Mouse (Mus musculus) gastrocnemius, adult 18-20 months (tissue): Measurements from ENCODE around the gene Tgds. TPM values are rescaled to one million over a fixed set of nuclear protein-coding genes. Genes with fewer than 3 reads are reported as not detected.
A peak's percentile ranks its signal among the peaks of the same experiment; 100 is the strongest.
"Not testable (repeated sequence)": the region's sequence is repeated elsewhere in the genome, so short reads cannot be mapped to it uniquely, and the experiment has no call there.

ENCODE experiments used
- DNase-seq: peaks from one replicate; pipeline ENCODE4 v3.0.0; 2021; ENCODE audit warnings: low spot score
- total RNA-seq, 2 experiments: library from RNA; stranded (reverse); gene quantifications; 2 replicates each; pipeline ENCODE4 v1.2.3; 2021

The Tgds gene
- total RNA-seq, 2 experiments from 2014 or later, result 6.0 to 6.2 TPM

DNA sequence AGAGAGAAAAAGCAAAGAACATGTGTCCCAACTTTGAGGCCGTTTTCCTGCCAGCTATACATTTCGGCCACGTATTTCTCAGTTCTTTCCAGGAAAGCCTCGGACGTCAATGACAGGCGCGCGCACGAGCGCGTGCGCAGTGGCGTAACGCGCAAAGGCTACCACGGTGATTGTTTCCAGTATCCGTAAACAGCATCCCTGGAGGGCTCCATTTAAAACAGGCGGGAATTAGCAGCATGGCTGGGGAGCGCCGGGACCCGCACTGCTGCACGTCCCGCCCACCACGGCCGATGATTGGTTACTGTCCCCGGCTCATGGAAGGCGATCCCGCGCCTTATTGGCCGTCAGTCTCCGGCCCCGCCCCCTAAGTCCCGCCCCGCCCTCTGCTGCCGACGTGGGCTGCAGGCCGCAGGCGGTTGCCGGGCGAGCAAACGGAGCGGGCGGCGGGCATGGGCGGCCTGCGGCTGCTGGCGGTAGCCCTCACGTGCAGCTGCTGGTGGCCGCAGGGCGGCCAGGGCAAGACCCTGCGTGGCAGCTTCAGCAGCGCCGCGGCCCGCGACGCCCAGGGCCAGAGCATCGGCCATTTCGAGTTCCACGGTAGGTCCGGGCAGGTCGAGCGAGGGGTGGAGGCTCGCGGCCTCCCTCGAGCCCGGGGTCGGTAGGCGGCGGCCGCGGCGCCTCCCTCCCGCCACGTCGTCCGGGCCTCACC, 4.3 kb upstream of the Tgds start, which contains the start of gene Gpr180:
TSS of gene Gpr180 (plus strand) at position 415 of the 709 bp plus-strand sequence.
- peak; percentile 96 for DNase-seq

DNA sequence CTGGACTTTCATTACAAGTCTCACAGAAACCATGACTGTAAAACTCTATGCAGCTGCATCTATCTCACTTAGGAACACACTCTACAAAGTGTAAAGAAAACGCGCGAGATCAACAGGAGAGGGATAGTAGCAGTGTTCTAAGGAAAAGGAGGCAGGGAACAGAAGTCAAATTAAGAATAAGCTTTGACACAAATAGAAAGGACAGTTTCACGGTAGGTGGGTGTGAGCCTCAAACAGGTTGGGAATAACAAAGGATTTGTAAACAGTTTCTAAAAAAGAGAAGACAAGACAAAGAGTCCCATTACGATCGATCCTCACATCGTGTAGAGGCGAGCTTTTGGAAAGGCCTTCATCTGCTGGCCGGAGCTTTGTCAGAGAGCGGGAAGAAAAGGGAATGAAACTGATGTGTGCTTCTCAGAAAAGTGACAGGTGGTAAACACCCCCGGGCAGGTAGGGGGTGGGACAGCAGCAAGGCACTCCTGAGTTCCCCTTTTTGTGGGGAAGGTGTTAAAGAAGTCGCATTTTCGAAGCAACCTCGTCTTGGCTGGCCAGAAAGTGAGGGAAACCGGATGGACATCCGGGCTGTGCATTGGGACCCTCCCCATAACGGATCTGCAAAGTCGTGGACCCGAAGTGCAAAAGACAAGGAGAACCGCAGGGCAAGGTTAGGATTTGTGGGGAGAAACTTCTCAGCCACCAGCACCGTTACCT, 469 bp downstream of the Tgds start:
- no peak for DNase-seq

DNA sequence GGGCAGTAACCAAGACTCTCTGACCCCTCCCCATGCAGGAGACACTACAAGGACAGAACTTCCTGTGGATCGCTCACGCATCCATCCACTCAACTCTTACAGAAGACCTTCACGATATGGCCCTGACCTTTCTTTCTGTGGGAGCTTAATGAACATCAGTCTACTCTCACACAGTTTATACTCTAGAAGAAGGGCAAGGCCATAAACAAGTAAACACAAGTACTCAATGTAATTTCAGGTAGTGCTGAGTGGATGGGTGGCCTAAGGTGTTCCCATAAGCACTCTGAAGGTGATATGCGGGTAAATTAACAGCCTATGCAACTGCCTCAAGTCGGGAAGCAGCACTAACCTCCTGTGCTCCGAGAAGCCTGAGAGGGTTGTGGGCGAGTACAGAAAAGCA, 1.1 kb downstream of the Tgds start:
- DNase-seq, result no peak

DNA sequence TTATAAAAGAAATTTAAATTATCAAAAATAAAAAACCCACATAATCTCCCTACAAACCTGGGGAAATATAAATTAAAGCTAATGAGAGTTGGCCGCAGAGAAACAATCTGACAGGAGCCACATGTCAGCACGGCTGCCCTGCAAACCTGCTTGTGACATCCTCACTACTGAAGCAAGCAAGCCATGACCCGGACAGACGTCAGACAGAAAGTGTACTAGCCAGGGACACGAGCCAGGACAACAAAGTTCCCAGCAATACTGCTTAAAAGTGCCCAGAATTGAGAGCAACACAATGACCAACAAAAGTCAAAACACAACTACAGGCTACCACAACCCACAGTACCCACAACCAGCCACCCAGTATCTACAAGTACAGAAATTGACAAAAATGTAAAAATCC, 6.3 kb downstream of the Tgds start:
- no peak for DNase-seq

DNA sequence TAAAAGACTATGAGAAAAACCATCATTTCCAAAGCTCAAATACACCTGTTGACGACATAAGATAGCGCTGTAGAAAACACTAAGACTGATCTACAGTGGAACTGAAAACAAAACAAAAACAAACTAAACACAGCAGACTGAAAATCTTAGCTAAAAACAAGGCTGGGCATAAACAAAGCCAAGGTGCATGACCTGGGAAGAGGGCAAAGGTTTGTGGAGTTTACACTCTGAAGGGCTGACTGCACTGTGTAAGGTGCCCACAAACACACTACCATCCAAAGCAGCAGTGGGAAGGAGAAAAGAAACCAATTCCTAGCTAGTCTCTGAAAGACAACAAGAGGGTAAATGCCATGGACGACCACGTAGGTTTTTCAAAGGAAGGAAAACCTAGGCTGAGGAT, 7.8 kb downstream of the Tgds start:
- DNase-seq, result no peak

DNA sequence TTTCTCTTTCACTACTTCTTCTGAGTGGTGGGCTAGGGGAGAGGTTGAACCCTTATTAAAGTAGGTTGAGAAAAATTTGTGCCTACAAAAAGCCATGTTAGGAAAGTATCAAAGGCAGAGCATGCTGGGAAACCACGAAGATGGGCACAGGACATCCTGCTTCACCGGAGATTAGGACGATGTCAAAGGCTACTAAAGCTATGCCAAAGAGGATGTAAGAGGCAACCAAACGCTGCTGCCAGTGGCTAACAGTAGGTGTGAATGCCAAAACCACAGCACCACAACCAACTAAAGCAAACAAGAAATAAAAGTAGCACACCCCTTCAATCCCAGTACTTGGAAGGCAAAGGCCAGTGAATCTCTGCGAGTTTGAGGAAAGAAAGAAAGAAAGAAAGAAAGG, 8.4 kb downstream of the Tgds start:
- no peak for DNase-seq

DNA sequence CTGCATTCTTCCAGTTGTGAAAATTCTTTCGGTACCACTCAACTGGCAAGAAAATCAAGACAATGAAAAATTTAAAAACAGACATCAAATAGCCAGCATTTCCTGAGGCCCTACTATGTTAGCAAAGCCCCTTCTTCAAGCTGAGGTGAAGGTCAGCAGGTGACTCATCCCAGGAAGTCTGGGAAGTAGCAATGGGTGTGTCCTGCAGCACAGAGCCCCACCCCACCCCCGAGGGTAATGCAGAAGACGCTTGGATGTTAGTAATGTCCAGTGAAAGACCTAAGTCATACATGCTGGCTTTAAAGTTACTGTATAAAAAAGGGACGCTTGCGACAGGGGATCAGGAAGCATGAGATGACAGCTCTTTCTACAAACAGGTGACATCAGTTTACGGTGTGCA, 19.4 kb downstream of the Tgds start:
- DNase-seq, result no peak

DNA sequence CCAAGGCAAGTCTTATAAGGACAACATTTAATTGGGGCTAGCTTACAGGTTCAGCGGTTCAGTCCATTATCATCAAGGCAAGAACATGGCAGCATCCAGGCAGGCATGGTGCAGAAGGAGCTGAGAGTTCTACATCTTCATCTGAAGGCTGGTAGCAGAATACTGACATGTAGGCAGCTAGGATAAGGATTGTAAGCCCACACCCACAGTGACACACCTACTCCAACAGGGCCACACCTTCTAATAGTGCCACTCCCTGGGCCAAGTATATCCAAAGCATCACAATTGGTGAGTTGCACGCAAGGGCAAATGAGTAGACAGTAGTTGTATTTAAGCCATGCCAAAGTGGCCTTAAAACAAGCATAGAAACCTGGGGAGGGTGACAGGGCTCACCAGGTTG, 25.1 kb downstream of the Tgds start:
- not testable (repeated sequence) for DNase-seq

DNA sequence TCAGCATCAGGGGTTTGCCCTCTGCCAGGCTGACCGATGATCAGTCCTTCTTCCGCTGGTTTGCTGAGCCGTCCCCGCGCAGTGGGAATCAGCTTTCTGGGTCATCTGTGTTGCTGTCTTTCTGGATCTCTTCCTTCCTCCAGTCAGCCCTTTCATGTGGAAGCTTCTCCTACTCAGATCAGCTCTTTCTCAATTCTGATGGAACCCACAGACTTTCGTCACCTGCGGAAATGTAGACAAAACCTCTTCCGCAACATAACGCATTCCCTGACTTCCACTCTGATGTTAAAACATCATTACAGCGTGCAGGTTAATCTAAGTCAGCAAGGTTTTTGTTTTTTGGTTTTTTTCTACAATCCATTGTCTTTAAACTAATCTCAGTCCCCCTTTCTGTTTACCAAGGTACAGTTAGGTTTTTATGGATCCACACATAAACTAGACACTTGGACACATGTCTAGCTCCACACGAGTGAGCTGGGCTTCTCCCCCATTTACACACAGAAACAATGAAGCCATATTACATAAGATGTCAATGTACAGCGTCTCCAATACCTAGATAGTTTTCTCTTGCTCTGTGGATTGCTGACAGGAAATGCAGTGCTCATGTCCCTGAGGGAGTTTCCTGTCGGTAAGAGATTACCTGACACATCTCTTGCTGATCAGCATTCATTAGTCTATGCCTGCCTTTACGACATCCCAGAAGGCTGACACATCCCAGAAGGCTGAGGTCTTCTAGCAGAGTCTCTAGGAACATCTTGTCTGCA, 31.1 kb downstream of the Tgds start:
- no peak for DNase-seq

DNA sequence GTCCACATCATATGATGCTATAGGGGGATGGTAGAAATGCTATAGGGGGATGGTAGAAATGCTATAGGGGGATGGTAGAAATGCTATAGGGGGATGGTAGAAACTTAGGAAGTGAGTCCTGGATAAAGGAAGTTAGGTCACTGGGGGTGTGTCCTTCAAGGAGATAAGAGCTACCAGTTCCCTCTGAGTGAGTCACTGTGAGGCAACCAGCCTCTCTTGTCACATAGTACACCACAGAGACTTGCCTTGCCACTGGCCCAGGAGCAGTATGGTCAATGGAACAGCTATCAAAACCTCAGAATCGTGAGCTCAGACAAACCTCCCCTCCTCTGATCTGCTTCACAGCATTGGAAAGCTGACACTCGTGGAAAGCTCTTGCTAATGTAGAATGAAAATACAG, 34.3 kb downstream of the Tgds start:
- DNase-seq, result no peak

DNA sequence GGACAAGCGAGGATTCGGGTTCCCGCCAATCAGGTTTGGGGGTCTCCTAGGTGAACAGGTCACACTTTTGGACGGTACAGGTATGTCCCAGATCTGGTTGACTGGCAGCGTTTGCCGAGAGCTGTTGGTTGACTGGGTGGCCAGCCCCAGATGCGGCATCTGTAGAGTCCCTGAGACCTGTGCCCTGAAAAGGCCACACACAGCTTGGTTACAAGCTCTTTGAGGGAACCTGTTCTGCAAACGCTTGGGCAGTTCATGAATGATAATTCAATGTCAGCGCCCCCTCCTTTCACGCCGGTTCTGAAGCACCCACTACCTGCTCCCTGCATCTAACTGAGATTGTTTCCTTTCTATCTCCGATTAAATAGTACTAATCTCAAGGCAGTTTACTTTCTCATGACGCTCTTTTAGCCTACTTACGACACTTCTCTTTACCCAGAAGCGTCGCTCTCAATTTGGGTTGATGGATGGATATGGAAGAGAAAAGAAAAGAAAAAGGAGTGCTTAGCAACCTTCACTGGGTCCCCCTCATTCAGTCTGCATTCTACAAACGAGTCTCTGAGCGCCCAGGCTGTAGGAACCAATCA, 42.7 kb downstream of the Tgds start:
- no peak for DNase-seq

DNA sequence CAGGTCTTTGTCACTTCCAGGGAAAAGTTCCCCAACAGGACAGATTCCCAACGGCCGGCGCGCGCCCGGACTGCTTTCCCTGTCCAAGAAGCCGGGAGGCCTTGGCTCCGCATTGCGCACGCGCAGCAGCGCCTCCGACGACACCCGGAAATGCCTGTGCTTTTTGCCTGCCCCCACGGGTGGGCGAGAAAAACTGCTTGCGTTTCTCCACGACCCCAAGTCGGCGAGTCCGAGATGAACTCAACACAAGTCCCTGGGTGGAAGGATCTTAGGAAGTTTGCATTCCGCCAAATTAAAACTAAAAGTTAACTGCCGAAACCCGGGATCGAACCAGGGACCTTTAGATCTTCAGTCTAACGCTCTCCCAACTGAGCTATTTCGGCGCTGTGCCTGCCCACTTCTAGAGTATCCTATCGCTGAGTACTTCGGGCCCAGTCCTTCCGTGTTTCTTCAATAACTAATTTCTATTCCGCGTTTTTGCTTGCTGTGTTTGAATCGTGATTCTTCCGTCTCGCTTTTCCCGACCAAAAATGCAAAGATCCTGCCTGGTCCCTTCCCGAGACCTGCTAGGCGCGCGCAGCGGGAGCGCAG, 43.2 kb downstream of the Tgds start:
- DNase-seq, result peak; percentile 89

DNA sequence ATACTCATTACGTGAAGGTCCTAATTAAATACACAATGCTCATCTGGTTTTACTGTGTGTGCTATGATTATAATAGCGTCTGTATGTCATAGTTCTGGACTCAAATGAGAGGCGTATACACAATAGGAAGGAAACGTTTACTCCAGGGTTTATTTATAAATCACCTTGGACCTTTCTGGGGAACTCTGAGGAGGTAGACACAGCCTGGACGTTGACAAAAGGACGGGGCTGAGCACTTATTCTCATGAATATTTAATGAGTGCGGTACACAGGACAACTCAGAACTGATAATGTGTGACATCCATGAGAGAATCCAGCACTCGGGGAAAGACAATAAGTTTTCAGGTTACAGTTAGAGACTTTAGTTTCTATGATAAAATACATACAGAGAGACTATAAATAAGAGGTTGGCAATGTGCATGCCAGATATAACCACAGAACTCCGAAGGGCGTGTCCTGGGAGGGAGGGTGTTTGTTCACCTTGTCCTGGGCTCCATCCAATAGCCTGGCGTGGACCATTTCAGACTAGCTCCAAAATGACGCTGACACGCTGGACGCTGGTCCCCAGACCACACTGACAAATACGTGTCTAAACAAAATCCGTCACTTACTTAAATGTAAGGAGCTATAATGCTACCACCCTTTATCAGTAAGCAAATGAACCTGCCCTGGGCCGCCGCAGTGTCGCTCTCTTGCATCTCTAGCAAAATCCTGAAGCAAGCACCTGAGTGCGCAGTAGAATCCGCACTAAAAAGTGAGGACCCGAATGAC, 43.9 kb downstream of the Tgds start:
- DNase-seq, result no peak

DNA sequence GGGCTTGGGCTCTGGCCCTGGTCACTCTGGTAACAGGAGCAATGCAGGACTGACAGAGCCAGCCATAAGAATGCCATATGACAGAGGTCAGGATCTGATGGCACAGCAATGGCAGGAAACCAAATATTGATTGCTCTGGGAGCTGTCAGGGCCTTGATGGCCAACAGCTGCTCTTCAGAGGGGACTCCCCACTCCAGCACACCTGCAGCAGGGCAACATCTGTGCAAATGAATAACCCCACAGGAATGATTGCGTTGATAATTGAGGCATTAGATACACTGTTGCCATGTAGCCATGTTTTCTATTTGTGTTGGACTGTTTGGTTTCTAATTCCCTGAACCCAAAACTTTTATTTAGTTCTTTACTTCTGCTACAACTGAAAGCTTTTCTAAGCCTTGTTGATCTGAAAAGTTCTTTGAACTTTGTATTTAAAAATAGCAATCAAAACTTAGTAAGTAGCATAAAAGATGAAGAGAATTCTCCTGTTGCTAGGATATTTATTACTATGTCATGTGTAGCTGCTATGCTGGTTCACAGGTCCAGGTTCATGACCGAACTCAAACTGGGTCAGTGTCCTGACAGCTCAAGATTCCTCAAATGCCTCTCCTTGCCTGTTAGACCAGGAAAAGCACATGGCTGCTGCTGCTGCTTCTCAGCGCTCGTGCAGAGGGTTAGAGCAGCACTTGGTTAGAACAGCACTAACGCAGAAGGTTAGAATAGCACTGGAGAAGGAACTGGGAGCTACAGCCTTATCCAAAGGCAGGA, 46.1 kb downstream of the Tgds start:
- no peak for DNase-seq

DNA sequence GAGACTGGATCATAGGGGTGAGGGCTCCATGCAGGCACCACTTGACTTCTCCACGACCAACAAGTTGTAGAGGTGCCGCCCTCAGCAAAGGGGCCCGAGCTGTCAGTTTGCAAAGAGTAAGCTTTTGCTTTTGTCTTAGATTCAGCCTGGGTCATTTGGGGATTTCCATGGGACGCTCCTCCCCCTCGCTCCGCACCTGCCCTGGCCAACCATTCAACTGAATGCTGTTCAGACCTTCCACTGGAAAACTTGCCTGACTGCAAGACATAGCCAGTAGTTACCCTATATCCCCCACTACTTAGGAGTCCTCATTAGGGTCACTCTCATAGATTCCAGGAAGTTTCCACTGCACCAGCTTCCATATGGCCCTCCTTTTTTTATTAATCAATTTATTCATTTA, 48.7 kb downstream of the Tgds start:
- no peak for DNase-seq

DNA sequence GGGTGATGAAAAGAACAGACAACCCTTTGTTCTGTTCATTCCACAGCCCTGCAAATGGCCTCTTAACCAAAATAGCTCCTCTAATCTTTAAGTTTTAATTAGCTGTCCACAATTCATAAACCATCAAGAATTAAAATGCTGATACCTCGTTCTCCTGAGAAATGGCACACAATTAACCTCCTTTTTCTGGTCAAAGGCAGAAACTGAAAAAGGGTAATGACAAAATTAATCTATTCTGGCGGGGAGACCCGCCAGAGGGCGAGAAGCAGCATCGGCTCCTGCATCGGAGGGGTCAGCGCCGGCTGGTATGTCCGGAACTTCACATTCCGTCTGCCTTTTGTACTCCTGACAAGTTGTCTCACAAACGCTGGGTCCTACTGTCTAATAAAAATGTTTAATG, 51.9 kb downstream of the Tgds start:
- DNase-seq, result no peak

DNA sequence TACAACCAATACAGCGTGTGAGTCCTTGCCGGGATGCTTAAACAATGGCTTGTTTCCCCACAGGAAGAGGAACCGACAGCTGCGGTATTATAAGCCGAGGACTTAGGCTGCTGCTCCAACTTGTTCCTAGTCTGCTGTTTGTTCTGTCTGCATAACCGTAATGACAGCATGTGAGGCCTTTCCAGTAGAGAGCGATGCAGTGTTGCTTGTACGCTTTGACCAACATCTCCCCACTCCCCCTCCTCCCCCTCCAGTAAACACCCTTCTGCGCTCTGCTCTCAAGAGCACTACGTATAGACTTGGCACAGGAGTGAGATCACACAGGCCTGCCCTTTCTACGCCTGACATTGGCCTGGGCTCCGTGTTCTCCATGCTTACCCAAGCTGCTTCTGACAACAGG, 62.5 kb downstream of the Tgds start:
- no peak for DNase-seq

DNA sequence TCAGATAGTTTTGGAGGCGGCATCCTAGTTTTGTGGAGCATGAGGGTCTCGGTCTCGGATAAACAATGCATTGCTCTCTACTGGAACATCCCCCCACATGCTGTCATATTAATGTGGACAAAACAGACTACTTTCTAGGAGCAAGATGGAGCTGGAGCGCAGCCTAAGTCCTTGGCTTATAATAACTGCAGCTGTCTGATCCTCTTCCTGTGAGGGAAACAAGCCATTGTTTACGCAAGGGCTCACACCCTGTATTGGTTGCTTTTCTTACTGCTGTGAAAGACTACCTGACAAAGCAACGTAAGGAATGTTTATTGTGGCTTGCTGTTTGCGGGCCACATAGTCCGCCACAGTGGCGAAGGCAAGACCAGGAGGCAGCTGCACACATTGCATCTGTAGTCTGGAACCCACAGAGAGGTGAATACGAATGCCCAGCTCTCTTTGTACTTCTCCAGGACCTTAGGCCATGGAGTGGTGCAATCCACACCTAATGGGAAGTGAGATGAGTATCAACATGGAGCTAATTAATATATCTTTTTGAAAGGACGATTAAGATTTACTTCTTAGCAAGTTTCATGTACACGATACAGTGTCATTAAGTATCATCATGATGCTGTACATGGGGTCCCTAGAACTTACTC, 63.0 kb downstream of the Tgds start:
- no peak for DNase-seq
